Mouse (Mus musculus): ENCODE results near the gene Klf16.
A peak's percentile ranks its signal among the peaks of the same experiment; 100 is the strongest.

Gene Klf16

DNA sequence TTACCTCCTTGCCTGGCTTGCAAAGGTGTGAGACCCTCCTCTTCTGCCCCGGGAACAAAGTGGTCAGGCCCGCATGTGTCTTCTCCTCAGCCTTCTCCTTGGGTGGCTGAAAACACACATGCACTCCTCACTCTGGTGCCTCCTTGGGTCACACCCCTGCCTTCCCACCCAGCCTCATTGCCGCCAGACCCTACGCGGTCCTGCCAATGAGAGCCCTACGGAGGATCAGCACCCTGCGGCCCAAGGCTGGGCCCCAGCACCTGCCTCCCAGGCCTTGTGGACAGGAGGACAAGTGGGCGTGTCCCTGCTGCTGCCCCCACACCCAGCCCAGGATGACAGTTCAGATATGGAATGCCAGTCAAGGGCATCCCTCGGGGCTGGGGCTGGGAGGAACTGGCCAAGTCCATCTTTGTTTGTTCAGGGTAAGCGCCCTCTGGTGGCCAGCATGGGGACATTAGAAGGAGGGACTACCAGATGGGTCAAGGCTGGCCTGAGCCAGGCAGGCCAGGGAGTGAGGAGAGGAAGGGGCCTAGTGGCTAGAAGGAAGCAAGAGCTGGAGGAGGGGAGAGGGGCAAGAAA, 28.6 kb downstream of the Klf16 start:
- DNase-seq (ENCODE audit: low read depth, low spot score), result peak; percentile 71
- Histone ChIP-seq H3K27me3 (ENCODE audit: control insufficient read depth, insufficient read depth, low read length, poor library complexity, severe bottlenecking) (no peaks in the 10 kb centered on the region), H3K36me3 (ENCODE audit: control insufficient read depth, insufficient read depth, low read length, poor library complexity, severe bottlenecking) (peaks cover 6% of the 10 kb centered on the region)

GRCm38 (mm10) chr10:80547539-80547938, 29.6 kb downstream of the Klf16 start:
- DNase-seq (ENCODE audit: low read depth, low spot score), result no peak
- H3K27me3 ChIP-seq (ENCODE audit: control insufficient read depth, insufficient read depth, low read length, poor library complexity, severe bottlenecking), result no peaks in the 10 kb centered on the region
- peaks cover 6% of the 10 kb centered on the region for H3K36me3 ChIP-seq (ENCODE audit: control insufficient read depth, insufficient read depth, low read length, poor library complexity, severe bottlenecking)

GRCm38 (mm10) chr10:80546945-80547344, 30.2 kb downstream of the Klf16 start:
- DNase-seq (ENCODE audit: low read depth, low spot score), result no peak
- Histone ChIP-seq H3K36me3 (ENCODE audit: control insufficient read depth, insufficient read depth, low read length, poor library complexity, severe bottlenecking) (peaks cover 6% of the 10 kb centered on the region), H3K27me3 (ENCODE audit: control insufficient read depth, insufficient read depth, low read length, poor library complexity, severe bottlenecking) (no peaks in the 10 kb centered on the region)

- H3K36me3 ChIP-seq (ENCODE audit: control insufficient read depth, insufficient read depth, low read length, poor library complexity, severe bottlenecking), result peaks cover 7% of the 10 kb centered on the region
- no peaks in the 10 kb centered on the region for H3K27me3 ChIP-seq (ENCODE audit: control insufficient read depth, insufficient read depth, low read length, poor library complexity, severe bottlenecking)
- DNase-seq (ENCODE audit: low read depth, low spot score), result no peak
Observed at GRCm38 (mm10) chr10:80545590-80545989, 31.5 kb downstream of the Klf16 start.

- peaks cover 2% of the 10 kb centered on the region for H3K36me3 ChIP-seq (ENCODE audit: control insufficient read depth, insufficient read depth, low read length, poor library complexity, severe bottlenecking)
- no peak for DNase-seq (ENCODE audit: low read depth, low spot score)
- no peaks in the 10 kb centered on the region for H3K27me3 ChIP-seq (ENCODE audit: control insufficient read depth, insufficient read depth, low read length, poor library complexity, severe bottlenecking)
Observed at GRCm38 (mm10) chr10:80543873-80544272, 33.2 kb downstream of the Klf16 start.

DNA sequence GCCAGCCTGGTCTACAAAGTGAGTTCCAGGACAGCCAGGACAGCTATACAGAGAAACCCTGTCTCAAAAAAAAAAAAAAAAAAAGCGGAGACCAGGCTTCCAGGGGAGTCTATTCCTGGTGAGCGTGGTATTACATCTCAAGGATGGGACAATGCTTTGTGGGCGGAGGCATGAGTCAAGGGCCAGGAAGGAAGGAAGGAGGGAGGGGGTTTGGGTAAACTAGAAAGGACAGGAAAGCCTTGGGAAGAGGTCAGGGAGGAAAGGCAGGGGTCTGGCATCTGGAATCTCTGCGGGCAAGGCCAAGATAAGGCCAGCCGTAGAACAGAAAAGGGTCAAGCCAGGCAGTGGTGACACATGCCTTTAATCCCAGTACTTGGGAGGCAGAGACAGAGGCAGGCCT, 37.6 kb downstream of the Klf16 start:
- DNase-seq (ENCODE audit: low read depth, low spot score), result no peak
- H3K27me3 ChIP-seq (ENCODE audit: control insufficient read depth, insufficient read depth, low read length, poor library complexity, severe bottlenecking), result no peaks in the 10 kb centered on the region
- H3K36me3 ChIP-seq (ENCODE audit: control insufficient read depth, insufficient read depth, low read length, poor library complexity, severe bottlenecking), result peaks cover 2% of the 10 kb centered on the region

DNA sequence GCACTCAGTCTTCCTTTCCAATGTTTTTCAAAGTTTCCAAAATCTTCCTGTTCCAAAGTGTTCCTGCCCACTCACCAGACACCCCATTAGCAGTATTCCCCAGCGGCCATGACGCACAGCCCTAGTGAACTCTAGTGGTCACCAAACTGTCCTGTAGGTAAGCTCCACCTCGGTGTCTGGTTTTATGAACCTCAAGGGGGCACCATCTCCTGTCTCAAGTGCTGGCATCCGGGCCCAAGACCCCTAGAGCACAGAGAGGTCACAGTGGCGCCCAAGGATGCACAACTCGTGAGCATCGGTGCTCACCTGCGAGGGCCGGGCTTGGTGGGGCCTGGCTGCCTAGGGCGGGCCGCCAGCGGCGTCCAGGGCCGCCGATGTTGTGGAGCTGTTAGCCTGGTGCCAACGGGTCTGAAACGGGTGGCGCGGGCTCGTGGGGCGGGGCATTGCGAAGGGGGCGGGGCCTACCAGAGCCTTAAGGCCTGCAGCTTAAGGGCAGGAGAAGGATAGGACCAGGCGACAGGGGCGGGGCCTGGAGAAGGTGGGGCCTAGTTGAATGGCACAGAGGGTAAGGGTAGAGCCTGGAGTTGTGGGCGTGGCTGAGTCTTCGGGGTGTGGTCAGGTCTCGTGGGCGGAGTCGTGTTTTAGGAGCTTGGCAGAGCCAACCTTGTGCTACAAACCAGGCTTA, 38.3 kb downstream of the Klf16 start, which contains the start of gene Atp8b3:
Gene Atp8b3, minus strand, starts transcription at position 415 of the 685 bp plus-strand sequence.
- peaks cover 2% of the 10 kb centered on the region for H3K36me3 ChIP-seq (ENCODE audit: control insufficient read depth, insufficient read depth, low read length, poor library complexity, severe bottlenecking)
- no peaks in the 10 kb centered on the region for H3K27me3 ChIP-seq (ENCODE audit: control insufficient read depth, insufficient read depth, low read length, poor library complexity, severe bottlenecking)
- peak; percentile 94 for DNase-seq (ENCODE audit: low read depth, low spot score)

- no peak for DNase-seq (ENCODE audit: low read depth, low spot score)
Observed at GRCm38 (mm10) chr10:80538180-80538579, 38.9 kb downstream of the Klf16 start.

DNA sequence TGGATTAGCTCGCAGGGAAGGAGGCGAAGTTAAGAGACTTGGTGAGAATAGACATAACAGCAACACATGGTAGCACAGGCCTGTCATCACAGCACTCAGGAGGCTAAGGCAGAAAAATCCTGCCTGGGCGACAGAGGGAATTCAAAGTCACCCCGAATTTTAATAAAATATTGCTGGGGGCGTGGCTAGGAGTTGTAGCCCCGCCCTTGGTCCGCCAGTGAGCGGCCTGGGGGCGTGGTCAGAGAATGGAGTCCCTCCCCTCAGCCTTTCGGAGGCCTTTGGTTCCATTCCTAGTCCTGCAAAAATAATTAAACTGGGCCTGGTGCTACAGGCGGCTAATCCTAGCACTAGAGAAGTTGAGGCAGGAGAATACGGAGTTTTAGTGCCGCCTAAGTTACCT, 41.4 kb downstream of the Klf16 start:
- peak; percentile 33 for DNase-seq (ENCODE audit: low read depth, low spot score)
- Histone ChIP-seq H3K36me3 (ENCODE audit: control insufficient read depth, insufficient read depth, low read length, poor library complexity, severe bottlenecking) (no peaks in the 10 kb centered on the region), H3K27me3 (ENCODE audit: control insufficient read depth, insufficient read depth, low read length, poor library complexity, severe bottlenecking) (no peaks in the 10 kb centered on the region)

More at GRCm38 (mm10) chr10:80538180-80538579, 38.9 kb downstream of the Klf16 start:
- Histone ChIP-seq H3K27me3 (ENCODE audit: control insufficient read depth, insufficient read depth, low read length, poor library complexity, severe bottlenecking) (no peaks in the 10 kb centered on the region), H3K36me3 (ENCODE audit: control insufficient read depth, insufficient read depth, low read length, poor library complexity, severe bottlenecking) (peaks cover 2% of the 10 kb centered on the region; the same call in 1 of the 2 replicates)

GRCm38 (mm10) chr10:80535071-80535470, 42.0 kb downstream of the Klf16 start:
- peak; percentile 75 for DNase-seq (ENCODE audit: low read depth, low spot score)
- Histone ChIP-seq H3K36me3 (ENCODE audit: control insufficient read depth, insufficient read depth, low read length, poor library complexity, severe bottlenecking) (no peaks in the 10 kb centered on the region), H3K27me3 (ENCODE audit: control insufficient read depth, insufficient read depth, low read length, poor library complexity, severe bottlenecking) (no peaks in the 10 kb centered on the region)

GRCm38 (mm10) chr10:80533704-80534103, 43.4 kb downstream of the Klf16 start:
- no peak for DNase-seq (ENCODE audit: low read depth, low spot score)
- Histone ChIP-seq H3K36me3 (ENCODE audit: control insufficient read depth, insufficient read depth, low read length, poor library complexity, severe bottlenecking) (no peaks in the 10 kb centered on the region), H3K27me3 (ENCODE audit: control insufficient read depth, insufficient read depth, low read length, poor library complexity, severe bottlenecking) (no peaks in the 10 kb centered on the region)

GRCm38 (mm10) chr10:80532783-80533182, 44.3 kb downstream of the Klf16 start:
- no peak for DNase-seq (ENCODE audit: low read depth, low spot score)
- H3K27me3 ChIP-seq (ENCODE audit: control insufficient read depth, insufficient read depth, low read length, poor library complexity, severe bottlenecking), result no peaks in the 10 kb centered on the region
- no peaks in the 10 kb centered on the region for H3K36me3 ChIP-seq (ENCODE audit: control insufficient read depth, insufficient read depth, low read length, poor library complexity, severe bottlenecking)

GRCm38 (mm10) chr10:80526172-80526571, 50.9 kb downstream of the Klf16 start:
- Histone ChIP-seq H3K36me3 (ENCODE audit: control insufficient read depth, insufficient read depth, low read length, poor library complexity, severe bottlenecking) (no peaks in the 10 kb centered on the region), H3K27me3 (ENCODE audit: control insufficient read depth, insufficient read depth, low read length, poor library complexity, severe bottlenecking) (no peaks in the 10 kb centered on the region)
- no peak for DNase-seq (ENCODE audit: low read depth, low spot score)

DNA sequence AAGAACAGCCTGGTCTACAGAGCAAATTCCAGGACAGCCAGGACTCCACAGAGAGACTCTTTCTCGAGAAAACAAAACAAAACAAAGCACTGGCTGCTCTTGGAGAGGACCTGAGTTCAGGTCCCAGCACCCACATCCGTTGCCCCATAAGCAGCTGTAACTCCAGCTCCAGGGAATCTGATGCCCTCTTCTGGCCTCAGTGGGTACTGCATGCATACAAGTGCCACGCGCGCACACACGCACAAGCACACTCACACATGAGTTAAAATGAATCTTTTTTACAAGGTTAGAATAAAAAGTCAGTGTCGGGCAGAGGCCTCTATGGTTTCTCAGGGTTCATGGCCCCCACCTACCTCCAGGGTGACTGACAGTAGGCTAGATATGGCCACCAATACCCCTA, 53.8 kb downstream of the Klf16 start:
- Histone ChIP-seq H3K36me3 (ENCODE audit: control insufficient read depth, insufficient read depth, low read length, poor library complexity, severe bottlenecking) (no peaks in the 10 kb centered on the region), H3K27me3 (ENCODE audit: control insufficient read depth, insufficient read depth, low read length, poor library complexity, severe bottlenecking) (no peaks in the 10 kb centered on the region)
- peak; percentile 47 for DNase-seq (ENCODE audit: low read depth, low spot score)

- Histone ChIP-seq H3K36me3 (ENCODE audit: control insufficient read depth, insufficient read depth, low read length, poor library complexity, severe bottlenecking) (no peaks in the 10 kb centered on the region), H3K27me3 (ENCODE audit: control insufficient read depth, insufficient read depth, low read length, poor library complexity, severe bottlenecking) (peaks cover 2% of the 10 kb centered on the region; the same call in 1 of the 2 replicates)
- DNase-seq (ENCODE audit: low read depth, low spot score), result no peak
Observed at GRCm38 (mm10) chr10:80519287-80519686, 57.8 kb downstream of the Klf16 start.
